Mouse (Mus musculus): ENCODE measurements around the gene Tiprl. TPM values are rescaled to one million over a fixed set of nuclear protein-coding genes. Genes with fewer than 3 reads are reported as not detected.

Gene Tiprl
- 100 TPM in 2 replicates for polyA plus RNA-seq (2014; fragmentation: Nextera tagmentation; extraction: Ambion mirVana)

GRCm38 (mm10) chr1:165236321-165237298 is at the start of gene Tiprl:
Tiprl (minus strand) TSS chr1:165236996.
- Histone ChIP-seq H3K4me3 (ENCODE audit: low read depth, low read length) (peak within 1 kb of the TSS; percentile 81), H3K27ac (replicated peaks; ENCODE audit: low read depth, low read length) (peak within 1 kb of the TSS; percentile 79), H3K4me1 (ENCODE audit: control insufficient read depth, insufficient read depth, low read length) (0 out of 2 replicates have a peak, but pooled peaks cover 8% of the 10 kb centered on the region), H3K4me2 (ENCODE audit: low read depth, severe bottlenecking) (peak within 1 kb of the TSS; percentile 62), H3K27me3 (ENCODE audit: control insufficient read depth, insufficient read depth, low read length) (no peaks in the 10 kb centered on the region), H3K9ac (ENCODE audit: low read length) (peak within 1 kb of the TSS; percentile 83), H3K9me3 (ENCODE audit: control insufficient read depth, low read length) (no peaks in the 10 kb centered on the region), H3K36me3 (ENCODE audit: control insufficient read depth, insufficient read depth, low read length) (no peaks in the 10 kb centered on the region)
- WGBS = under 1% methylated on average over 76 of the region's 76 CpGs
- ATAC-seq (ENCODE audit: insufficient number of reproducible peaks, low FRiP score, low TSS enrichment, low read depth) (peak; percentile 100), DNase-seq (ENCODE audit: low spot score) (peak; percentile 95)

DNA sequence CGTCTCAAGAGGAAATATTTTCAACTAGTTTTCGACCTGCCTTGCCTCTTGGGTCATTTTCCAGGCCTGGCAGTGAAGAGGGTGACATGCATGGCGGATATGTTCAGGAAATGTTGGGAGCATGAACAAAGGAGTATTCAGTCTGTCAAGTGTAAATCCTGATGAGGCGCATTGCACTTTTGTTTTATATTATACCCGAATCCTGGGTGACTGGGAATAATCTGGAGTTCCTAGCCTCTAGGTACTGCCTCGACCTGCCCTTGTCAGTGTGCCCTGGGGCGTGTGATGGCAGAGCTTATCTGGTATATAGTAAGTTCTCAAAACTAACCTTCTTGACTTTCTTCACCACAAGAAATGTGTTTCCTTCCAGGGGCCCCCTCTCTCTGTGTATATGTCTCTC is 47.3 kb upstream of the Tiprl start:
- Histone ChIP-seq H3K4me3 (ENCODE audit: low read depth, low read length) (no peak overlapping the region), H3K9ac (ENCODE audit: low read length) (no peak overlapping the region), H3K27ac (replicated peaks; ENCODE audit: low read depth, low read length) (no peak overlapping the region), H3K9me3 (ENCODE audit: control insufficient read depth, low read length) (no peaks in the 10 kb centered on the region), H3K4me2 (ENCODE audit: low read depth, severe bottlenecking) (no peak overlapping the region), H3K4me1 (ENCODE audit: control insufficient read depth, insufficient read depth, low read length) (peaks cover 7% of the 10 kb centered on the region), H3K36me3 (ENCODE audit: control insufficient read depth, insufficient read depth, low read length) (no peaks in the 10 kb centered on the region), H3K27me3 (ENCODE audit: control insufficient read depth, insufficient read depth, low read length) (no peaks in the 10 kb centered on the region)
- DNase-seq (ENCODE audit: low spot score) = no peak
- WGBS = 85% methylated on average over 7 of the region's 7 CpGs
- no peak for ATAC-seq (ENCODE audit: insufficient number of reproducible peaks, low FRiP score, low TSS enrichment, low read depth)

DNA sequence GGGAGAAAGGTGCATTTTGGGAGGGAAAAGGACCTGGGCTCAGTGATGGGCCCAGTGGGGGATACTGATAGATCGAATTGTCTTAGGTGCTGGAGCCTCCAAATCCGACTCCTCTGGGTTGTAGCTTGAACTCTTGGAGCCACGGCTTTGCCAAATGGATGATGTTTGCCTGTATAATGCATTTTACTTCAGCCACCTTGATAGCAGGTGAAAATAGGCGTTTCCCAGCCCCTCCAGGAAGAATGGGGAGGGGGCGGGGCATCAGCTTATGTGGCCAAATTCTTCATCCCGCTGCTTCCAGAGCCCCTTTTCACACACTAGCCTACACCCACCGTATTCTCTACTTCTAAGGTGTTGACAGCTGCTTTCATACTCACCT is 46.2 kb upstream of the Tiprl start:
- H3K9ac ChIP-seq (ENCODE audit: low read length) = peak overlapping the region; percentile 90; the same call in 1 of the 2 replicates
- H3K27ac ChIP-seq (replicated peaks; ENCODE audit: low read depth, low read length) = no peak overlapping the region

GRCm38 (mm10) chr1:165282222-165282966 is 45.6 kb upstream of the Tiprl start:
- no peaks in the 10 kb centered on the region for H3K36me3 ChIP-seq (ENCODE audit: control insufficient read depth, insufficient read depth, low read length)
- H3K4me3 ChIP-seq (ENCODE audit: low read depth, low read length) = peak overlapping the region; percentile 72
- WGBS = under 1% methylated on average over 35 of the region's 35 CpGs
- DNase-seq (ENCODE audit: low spot score) (no peak), ATAC-seq (ENCODE audit: insufficient number of reproducible peaks, low FRiP score, low TSS enrichment, low read depth) (peak; percentile 48)
- H3K27ac ChIP-seq (replicated peaks; ENCODE audit: low read depth, low read length) = peak overlapping the region; percentile 90
- H3K9ac ChIP-seq (ENCODE audit: low read length) = peak overlapping the region; percentile 90
- H3K4me1 ChIP-seq (ENCODE audit: control insufficient read depth, insufficient read depth, low read length) = peaks cover 7% of the 10 kb centered on the region
- H3K9me3 ChIP-seq (ENCODE audit: control insufficient read depth, low read length) = no peaks in the 10 kb centered on the region
- H3K4me2 ChIP-seq (ENCODE audit: low read depth, severe bottlenecking) = peak overlapping the region; percentile 93
- no peaks in the 10 kb centered on the region for H3K27me3 ChIP-seq (ENCODE audit: control insufficient read depth, insufficient read depth, low read length)

More for the DNA sequence above, 46.2 kb upstream of the Tiprl start:
- no peaks in the 10 kb centered on the region for H3K9me3 ChIP-seq (ENCODE audit: control insufficient read depth, low read length)
- ATAC-seq (ENCODE audit: insufficient number of reproducible peaks, low FRiP score, low TSS enrichment, low read depth) = no peak
- WGBS = 9% methylated on average over 7 of the region's 7 CpGs
- peaks cover 7% of the 10 kb centered on the region for H3K4me1 ChIP-seq (ENCODE audit: control insufficient read depth, insufficient read depth, low read length)
- peak overlapping the region; percentile 93 for H3K4me2 ChIP-seq (ENCODE audit: low read depth, severe bottlenecking)
- no peaks in the 10 kb centered on the region for H3K27me3 ChIP-seq (ENCODE audit: control insufficient read depth, insufficient read depth, low read length)
- H3K36me3 ChIP-seq (ENCODE audit: control insufficient read depth, insufficient read depth, low read length) = no peaks in the 10 kb centered on the region
- no peak for DNase-seq (ENCODE audit: low spot score)
- H3K4me3 ChIP-seq (ENCODE audit: low read depth, low read length) = peak overlapping the region; percentile 72

DNA sequence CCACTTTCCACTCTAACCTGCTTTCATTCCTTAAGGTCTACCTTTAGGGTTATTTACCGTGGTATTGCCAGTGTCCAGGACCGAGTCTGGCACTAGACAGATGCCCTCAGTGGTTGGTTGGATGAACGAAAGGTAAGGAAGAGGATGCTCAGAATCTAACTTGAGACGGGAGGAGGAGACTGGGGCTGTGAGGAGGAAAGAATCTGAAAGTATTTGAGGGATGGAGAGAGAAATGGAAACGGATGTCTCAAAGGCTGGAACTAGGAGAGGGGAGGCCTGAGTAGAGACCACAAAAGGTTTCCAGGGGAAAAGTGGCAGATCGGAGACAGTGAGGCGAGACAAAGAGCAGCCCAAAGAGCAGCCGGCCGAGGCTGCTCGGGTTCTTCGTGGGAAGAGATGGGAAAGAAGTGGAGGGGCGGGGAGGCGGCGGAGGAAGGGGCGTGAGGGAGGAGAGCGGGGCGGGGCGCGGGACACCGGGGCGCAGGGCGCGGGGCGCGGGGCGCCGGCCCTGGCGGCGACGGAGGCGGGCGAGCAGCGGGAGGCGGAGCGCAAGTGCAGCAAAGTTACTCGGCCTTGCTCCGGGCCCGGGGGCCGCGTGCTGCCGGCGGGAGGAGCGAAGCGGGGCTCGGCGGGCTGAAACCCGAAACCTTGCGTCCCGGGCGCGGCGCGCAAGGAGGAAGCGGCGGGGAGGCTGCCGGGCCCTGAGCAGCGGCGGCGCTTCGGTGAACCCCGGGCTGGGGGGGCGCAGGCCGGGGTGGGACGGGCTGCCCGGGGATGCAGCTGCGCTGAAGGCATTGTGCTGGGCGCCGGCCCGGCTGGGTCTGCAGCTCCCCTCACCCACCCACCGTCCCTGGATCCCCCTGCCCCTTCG is 44.8 kb upstream of the Tiprl start:
- DNase-seq (ENCODE audit: low spot score) = peak; percentile 84
- no peaks in the 10 kb centered on the region for H3K27me3 ChIP-seq (ENCODE audit: control insufficient read depth, insufficient read depth, low read length)
- H3K9ac ChIP-seq (ENCODE audit: low read length) = peak overlapping the region; percentile 90
- ATAC-seq (ENCODE audit: insufficient number of reproducible peaks, low FRiP score, low TSS enrichment, low read depth) = peak; percentile 88
- H3K4me3 ChIP-seq (ENCODE audit: low read depth, low read length) = peak overlapping the region; percentile 72
- H3K36me3 ChIP-seq (ENCODE audit: control insufficient read depth, insufficient read depth, low read length) = no peaks in the 10 kb centered on the region
- H3K4me1 ChIP-seq (ENCODE audit: control insufficient read depth, insufficient read depth, low read length) = peaks cover 7% of the 10 kb centered on the region
- no peaks in the 10 kb centered on the region for H3K9me3 ChIP-seq (ENCODE audit: control insufficient read depth, low read length)
- H3K27ac ChIP-seq (replicated peaks; ENCODE audit: low read depth, low read length) = peak overlapping the region; percentile 90
- H3K4me2 ChIP-seq (ENCODE audit: low read depth, severe bottlenecking) = peak overlapping the region; percentile 93
- WGBS = 1% methylated on average over 28 of the region's 71 CpGs

DNA sequence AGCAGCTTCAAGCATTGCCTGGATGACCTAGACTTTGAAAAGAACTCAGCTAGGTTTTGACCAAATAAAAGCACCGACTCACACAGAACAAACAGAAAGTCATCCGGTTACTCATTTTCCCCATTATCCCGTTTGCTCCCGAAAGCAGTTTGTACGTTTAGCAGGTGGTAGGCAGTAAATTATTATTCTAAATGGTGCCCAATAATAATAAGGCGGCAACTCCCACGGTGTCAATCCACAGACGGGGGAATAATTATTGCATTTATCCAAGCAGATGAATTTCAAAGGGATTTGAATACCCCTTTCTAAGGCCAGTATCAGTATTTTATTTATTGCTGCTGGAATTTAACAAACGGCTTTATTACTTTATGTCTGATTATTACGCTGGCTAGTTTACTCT is 43.9 kb upstream of the Tiprl start:
- H3K4me2 ChIP-seq (ENCODE audit: low read depth, severe bottlenecking) = peak overlapping the region; percentile 93

DNA sequence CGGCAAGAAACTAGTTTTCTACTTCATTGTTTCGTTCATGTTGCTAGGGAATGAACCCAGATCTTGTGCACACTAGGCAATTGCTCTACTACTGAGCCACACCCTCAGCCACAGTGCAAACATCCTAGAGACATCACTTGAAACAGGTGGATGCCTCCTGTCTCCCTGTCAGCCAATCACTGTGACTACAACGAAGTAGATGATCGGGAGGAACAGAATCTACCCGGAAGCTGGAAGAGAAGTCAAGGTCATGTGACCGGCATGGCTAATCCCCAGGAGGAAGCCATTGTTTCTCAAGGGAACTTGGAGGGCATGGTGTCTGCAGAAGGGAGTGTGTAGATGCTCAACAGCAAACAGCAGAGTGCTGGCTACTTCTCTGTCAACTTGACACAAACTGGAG is 38.1 kb upstream of the Tiprl start:
- H3K9ac ChIP-seq (ENCODE audit: low read length) = no peak overlapping the region
- H3K4me1 ChIP-seq (ENCODE audit: control insufficient read depth, insufficient read depth, low read length) = no peaks in the 10 kb centered on the region
- no peak overlapping the region for H3K4me3 ChIP-seq (ENCODE audit: low read depth, low read length)
- H3K27me3 ChIP-seq (ENCODE audit: control insufficient read depth, insufficient read depth, low read length) = no peaks in the 10 kb centered on the region
- no peak overlapping the region for H3K4me2 ChIP-seq (ENCODE audit: low read depth, severe bottlenecking)
- DNase-seq (ENCODE audit: low spot score) = no peak
- no peaks in the 10 kb centered on the region for H3K9me3 ChIP-seq (ENCODE audit: control insufficient read depth, low read length)
- no peaks in the 10 kb centered on the region for H3K36me3 ChIP-seq (ENCODE audit: control insufficient read depth, insufficient read depth, low read length)
- H3K27ac ChIP-seq (replicated peaks; ENCODE audit: low read depth, low read length) = no peak overlapping the region
- ATAC-seq (ENCODE audit: insufficient number of reproducible peaks, low FRiP score, low TSS enrichment, low read depth) = no peak
- WGBS = 88% methylated on average over 6 of the region's 6 CpGs

More for the DNA sequence above, 43.9 kb upstream of the Tiprl start:
- peak; percentile 20 for DNase-seq (ENCODE audit: low spot score)
- H3K27ac ChIP-seq (replicated peaks; ENCODE audit: low read depth, low read length) = no peak overlapping the region; the same call in 1 of the 2 replicates
- ATAC-seq (ENCODE audit: insufficient number of reproducible peaks, low FRiP score, low TSS enrichment, low read depth) = no peak
- peaks cover 7% of the 10 kb centered on the region for H3K4me1 ChIP-seq (ENCODE audit: control insufficient read depth, insufficient read depth, low read length)
- peak overlapping the region; percentile 72 for H3K4me3 ChIP-seq (ENCODE audit: low read depth, low read length)
- no peaks in the 10 kb centered on the region for H3K27me3 ChIP-seq (ENCODE audit: control insufficient read depth, insufficient read depth, low read length)
- no peaks in the 10 kb centered on the region for H3K9me3 ChIP-seq (ENCODE audit: control insufficient read depth, low read length)
- H3K36me3 ChIP-seq (ENCODE audit: control insufficient read depth, insufficient read depth, low read length) = no peaks in the 10 kb centered on the region
- WGBS = 40% methylated on average over 10 of the region's 10 CpGs
- no peak overlapping the region for H3K9ac ChIP-seq (ENCODE audit: low read length)
